Mouse (Mus musculus) CD4-positive, CD25-positive, alpha-beta regulatory T cell, adult 9 weeks (primary cell): ENCODE results near the gene Gm26897. TPM values are rescaled to one million over a fixed set of nuclear protein-coding genes. Genes with fewer than 3 reads are reported as not detected.

ENCODE experiments used
- polyA plus RNA-seq: library from polyadenylated mRNA; unstranded; fragments of 100-300 nt; shearing (Covaris generic); gene quantifications from one replicate; pipeline ENCODE4 v1.2.1, GENCODE M21; 2017

Gene Gm26897
- not detected for polyA plus RNA-seq

DNA sequence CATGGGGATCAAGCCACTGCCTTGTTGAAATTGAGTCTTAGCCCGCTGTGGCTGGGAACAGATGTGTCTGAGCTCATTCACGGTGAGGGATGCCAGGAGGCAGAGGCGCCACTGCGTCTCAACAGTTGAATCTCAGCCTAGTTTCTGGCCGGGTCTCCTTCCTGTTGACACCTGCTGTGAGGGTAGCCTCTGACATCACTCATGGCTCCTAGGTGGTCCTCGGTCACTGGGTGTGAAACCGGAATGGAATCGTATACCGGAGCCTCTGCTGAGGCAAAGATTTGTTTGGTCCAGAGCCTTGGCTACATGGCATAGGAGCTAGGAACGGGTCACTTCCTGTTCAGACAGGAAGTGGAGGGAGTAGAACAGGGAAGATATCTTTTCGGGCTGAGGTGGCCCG, at the start of gene Gm26897:
Gene Gm26897, plus strand, starts transcription at position 74 of the 400 bp plus-strand sequence.

